Mouse (Mus musculus) ovary, adult 10 weeks (tissue): ENCODE results near the gene Rps15. TPM values are rescaled to one million over a fixed set of nuclear protein-coding genes. Genes with fewer than 3 reads are reported as not detected.

ENCODE experiments used
- polyA plus RNA-seq: library from polyadenylated mRNA; stranded (reverse); fragments of 350-450 nt; fragmentation: Illumina TruSeq; extraction: RNeasy Lipid Tissue Mini Kit (QIAGEN cat#74804); gene quantifications from one replicate; pipeline ENCODE4 v1.2.3, GENCODE M21; 2014

The Rps15 gene
- not detected for polyA plus RNA-seq

GRCm38 (mm10) chr10:80292251-80293146 is at the start of gene Rps15:
Gene Rps15, plus strand, starts transcription at chr10:80292453.

DNA sequence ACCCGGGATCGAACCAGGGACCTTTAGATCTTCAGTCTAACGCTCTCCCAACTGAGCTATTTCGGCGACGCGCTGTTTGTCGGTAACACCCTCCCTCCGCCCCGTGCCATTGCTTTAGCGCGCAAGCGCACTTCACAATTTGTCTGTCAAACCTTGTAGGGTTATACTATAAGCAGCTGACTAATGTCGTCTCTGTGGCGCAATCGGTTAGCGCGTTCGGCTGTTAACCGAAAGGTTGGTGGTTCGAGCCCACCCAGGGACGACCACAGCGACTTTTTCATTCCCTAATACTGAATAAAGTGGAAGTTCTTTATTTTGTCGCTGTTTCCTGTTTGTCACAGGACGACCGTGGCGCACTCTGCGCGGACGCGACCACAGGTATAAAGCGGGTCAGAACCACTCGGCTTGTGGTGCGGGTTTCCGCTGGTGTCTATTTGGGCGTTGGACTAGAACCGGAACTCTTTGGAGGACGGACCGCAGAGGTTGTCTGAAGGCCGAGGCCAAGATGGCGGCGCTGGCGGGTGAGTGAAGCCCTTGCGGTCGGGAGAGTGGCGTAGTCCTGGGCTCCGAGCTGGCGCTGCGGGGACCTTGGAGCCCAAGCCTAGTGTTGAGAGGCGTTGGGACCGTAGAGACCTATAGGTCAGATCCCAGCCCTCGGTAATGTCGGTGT is 43.1 kb upstream of the Rps15 start, which contains the start of gene Ndufs7:
Ndufs7 (plus strand) TSS at position 151 of the 670 bp plus-strand sequence.

GRCm38 (mm10) chr10:80260642-80261584 is 31.3 kb upstream of the Rps15 start, which contains the start of the genes Gamt and Dazap1:
Gene Gamt, minus strand, starts transcription at chr10:80261012.
Gene Dazap1, plus strand, starts transcription at chr10:80261486.

DNA sequence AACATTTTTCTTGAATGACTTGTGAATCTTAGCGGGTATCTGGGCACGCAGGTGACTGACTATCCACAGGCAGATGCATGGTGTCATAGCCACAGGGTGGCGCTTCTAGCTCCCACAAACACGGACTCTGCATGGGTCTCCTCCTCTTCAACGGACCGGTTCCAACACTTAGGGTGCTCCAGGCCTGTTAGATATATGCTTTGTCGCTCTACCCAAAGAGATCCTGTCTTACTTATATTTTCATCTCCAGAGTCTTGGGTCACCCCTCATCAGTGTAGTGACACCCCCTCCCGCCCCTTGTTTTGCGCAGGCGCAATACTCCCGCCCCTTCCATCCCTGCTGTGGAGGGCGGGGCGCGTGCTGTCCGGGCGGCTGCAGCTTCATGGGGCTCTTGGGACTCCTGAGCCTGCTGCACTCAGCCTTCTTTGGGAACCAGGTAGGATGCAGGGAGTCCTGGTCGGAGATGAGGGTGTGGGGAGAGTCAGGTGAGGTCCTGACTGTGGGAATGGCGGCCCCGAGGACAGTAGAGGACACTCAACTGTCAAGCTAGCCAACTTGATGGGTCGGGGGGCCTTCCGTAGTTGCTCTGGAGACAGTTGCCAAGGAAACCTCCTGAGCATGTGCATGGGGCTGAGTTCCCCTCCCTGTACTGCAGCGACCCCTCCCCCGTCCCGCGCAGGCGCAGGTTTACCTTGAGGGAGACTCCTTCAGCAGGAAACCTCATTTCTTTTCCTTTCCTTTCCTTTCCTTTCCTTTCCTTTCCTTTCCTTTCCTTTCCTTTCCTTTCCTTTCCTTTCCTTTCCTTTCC is 3.6 kb downstream of the Rps15 start, which contains the start of gene Apc2:
Apc2 (plus strand) TSS at position 360 of the 808 bp plus-strand sequence.

DNA sequence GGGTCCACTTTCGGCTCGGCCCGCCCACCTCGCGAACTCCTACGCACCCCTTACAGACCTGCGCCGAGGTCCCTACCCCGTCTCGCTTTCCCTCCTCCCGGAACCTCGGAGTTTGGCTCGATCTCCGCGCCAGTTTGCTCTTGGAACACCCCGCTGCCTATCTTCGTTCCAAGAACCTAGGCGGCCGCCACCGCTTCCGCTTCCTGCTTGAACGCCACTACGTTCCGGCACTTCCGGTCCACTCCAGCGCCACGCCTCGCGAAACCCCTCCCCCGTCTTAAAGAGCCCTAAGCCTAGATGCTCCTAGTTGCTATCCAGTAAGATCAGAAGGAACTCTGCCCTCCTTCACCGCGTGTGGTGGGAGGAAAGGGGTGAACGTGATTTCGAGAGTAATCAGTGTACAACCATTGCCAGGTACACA is 28.1 kb downstream of the Rps15 start, which contains the start of gene 2310011J03Rik:
2310011J03Rik (minus strand) TSS at position 198 of the 421 bp plus-strand sequence.

DNA sequence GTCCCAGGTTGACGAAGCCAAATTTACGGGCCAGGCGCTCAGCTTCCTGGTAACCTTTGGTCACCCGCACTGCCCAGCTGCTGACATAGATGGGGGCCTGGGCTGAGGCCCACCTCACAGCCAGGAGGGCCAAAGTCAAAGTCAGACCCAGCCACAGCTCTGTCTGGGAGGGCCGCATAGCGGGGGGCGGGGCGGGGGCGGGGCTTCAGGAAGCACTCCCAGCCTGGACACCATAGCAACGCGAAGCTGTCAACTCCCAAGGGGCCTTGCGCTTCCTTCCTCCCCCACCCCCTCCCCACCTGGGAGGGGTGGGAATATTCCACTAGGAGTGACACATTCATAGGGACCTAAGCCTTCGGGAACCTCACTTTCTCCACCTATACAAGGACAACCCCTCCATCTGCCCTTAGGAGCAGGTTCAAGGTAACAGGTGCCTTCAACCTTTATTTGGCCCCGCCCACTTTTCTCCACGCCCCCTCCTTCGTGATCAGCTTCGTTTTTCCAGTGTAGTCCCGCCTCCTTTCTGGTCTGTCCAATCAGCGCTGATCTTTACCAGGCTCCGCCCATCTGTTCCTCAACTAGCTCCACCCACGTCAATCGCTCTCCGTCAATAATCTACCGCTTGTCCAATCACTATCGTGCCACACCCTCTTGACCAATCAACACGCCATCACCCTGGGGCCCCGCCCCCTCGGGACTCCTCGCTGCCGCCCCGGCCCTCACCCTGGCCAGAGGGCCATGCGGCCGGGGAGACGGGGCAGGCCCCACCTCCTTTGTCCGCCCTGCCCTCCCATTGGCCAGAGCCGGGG is 37.2 kb downstream of the Rps15 start, which contains the start of the genes Pcsk4 and Reep6:
Pcsk4 (minus strand) TSS at position 226 of the 809 bp plus-strand sequence.
Reep6 (plus strand) TSS at position 681 of the 809 bp plus-strand sequence.

Other genes starting within 250 kb of the Rps15 start
- gene Gpx4, start 245.3 kb upstream of the Rps15 start, polyA plus RNA-seq, result 21.6 TPM
- 0.29 TPM for gene Sbno2, start 186.9 kb upstream of the Rps15 start, polyA plus RNA-seq
- 4.8 TPM for gene Stk11, start 176.7 kb upstream of the Rps15 start, polyA plus RNA-seq
- gene Atp5d, start 153.8 kb upstream of the Rps15 start, polyA plus RNA-seq, result 0.34 TPM
- gene Cbarp, start 151.6 kb upstream of the Rps15 start, polyA plus RNA-seq, result not detected
- gene Midn, start 144.2 kb upstream of the Rps15 start, polyA plus RNA-seq, result 10.3 TPM
- gene Cirbp, start 126.5 kb upstream of the Rps15 start, polyA plus RNA-seq, result 34.8 TPM
- 1.1 TPM for gene 1600002K03Rik, start 119.5 kb upstream of the Rps15 start, polyA plus RNA-seq
- gene Efna2, start 113.0 kb upstream of the Rps15 start, polyA plus RNA-seq, result 5.3 TPM
- 5.4 TPM for gene Mum1, start 66.0 kb upstream of the Rps15 start, polyA plus RNA-seq
- 1.1 TPM for gene Ndufs7, start 43.3 kb upstream of the Rps15 start, polyA plus RNA-seq
- not detected for gene Gamt, start 31.4 kb upstream of the Rps15 start, polyA plus RNA-seq
- gene Dazap1, start 31.0 kb upstream of the Rps15 start, polyA plus RNA-seq, result 25.0 TPM
- not detected for gene Apc2, start 3.5 kb downstream of the Rps15 start, polyA plus RNA-seq
- 1.1 TPM for gene 2310011J03Rik, start 28.1 kb downstream of the Rps15 start, polyA plus RNA-seq
- not detected for gene Pcsk4, start 37.0 kb downstream of the Rps15 start, polyA plus RNA-seq
- gene Reep6, start 37.5 kb downstream of the Rps15 start, polyA plus RNA-seq, result not detected
- not detected for gene Adamtsl5, start 56.0 kb downstream of the Rps15 start, polyA plus RNA-seq
- not detected for gene Plk5, start 64.0 kb downstream of the Rps15 start, polyA plus RNA-seq
- 29.8 TPM for gene Mex3d, start 95.2 kb downstream of the Rps15 start, polyA plus RNA-seq
- not detected for gene Mbd3, start 107.1 kb downstream of the Rps15 start, polyA plus RNA-seq
- not detected for gene Uqcr11, start 114.4 kb downstream of the Rps15 start, polyA plus RNA-seq
- gene Tcf3, start 141.2 kb downstream of the Rps15 start, polyA plus RNA-seq, result 6.6 TPM
- gene Onecut3, start 202.4 kb downstream of the Rps15 start, polyA plus RNA-seq, result not detected
- gene Atp8b3, start 246.7 kb downstream of the Rps15 start, polyA plus RNA-seq, result not detected